Mouse (Mus musculus) testis, adult 2 months (tissue): ENCODE measurements at regions not wholly inside any gene's neighbourhood (a gene's known extent, or its start where the extent isn't known, plus 50 kb on each side); places are given as distances from the start of the nearest gene placed in this dataset.

Experiments
- H3K27ac ChIP-seq: fragments of 200-500 bp; 2 replicates; pipeline ENCODE4 v1.5.1; 2012; ENCODE audit warnings: low read depth, low read length; ENCODE audit not compliant: control insufficient read depth, insufficient read depth
- H3K27me3 ChIP-seq: fragments of 200-500 bp; 2 replicates; pipeline ENCODE4 v1.6.1; 2012; ENCODE audit warnings: mild to moderate bottlenecking, low read length, moderate library complexity; ENCODE audit not compliant: control insufficient read depth, insufficient read depth
- H3K36me3 ChIP-seq: fragments of 200-500 bp; 2 replicates; pipeline ENCODE4 v1.6.1; 2012; ENCODE audit warnings: mild to moderate bottlenecking, low read length; ENCODE audit not compliant: control insufficient read depth, insufficient read depth
- H3K4me1 ChIP-seq: fragments of 200-500 bp; 2 replicates; pipeline ENCODE4 v1.6.1; 2012; ENCODE audit warnings: low read length; ENCODE audit not compliant: control insufficient read depth, insufficient read depth
- H3K4me3 ChIP-seq: fragments of 200-500 bp; 2 replicates; pipeline ENCODE4 v1.5.1; 2012; ENCODE audit warnings: low read depth, mild to moderate bottlenecking, low read length, moderate library complexity, mixed read lengths; ENCODE audit not compliant: control insufficient read depth
- CTCF ChIP-seq: fragments of 200-500 bp; IDR thresholded peaks from 2 replicates; pipeline ENCODE4 v1.5.1; 2012; ENCODE audit warnings: low read depth, mild to moderate bottlenecking, inconsistent platforms, low read length, moderate library complexity; ENCODE audit not compliant: control insufficient read depth, insufficient read depth, insufficient replicate concordance
- POLR2A ChIP-seq: fragments of 200-500 bp; IDR thresholded peaks from 2 replicates; pipeline ENCODE4 v1.6.1; 2012; ENCODE audit warnings: low read depth, mild to moderate bottlenecking, inconsistent platforms, low read length, moderate library complexity; ENCODE audit not compliant: control insufficient read depth

- no peak overlapping the region for H3K4me3 ChIP-seq
- H3K27me3 ChIP-seq: no peaks in the 10 kb centered on the region
- no peak overlapping the region for H3K27ac ChIP-seq
- H3K4me1 ChIP-seq: no peaks in the 10 kb centered on the region
- H3K36me3 ChIP-seq: no peaks in the 10 kb centered on the region
- TF ChIP-seq CTCF: no peak
- TF ChIP-seq POLR2A: no peak
Measured at GRCm38 (mm10) chr10:72353515-72353914, 301.1 kb upstream of the Zwint start.

- Histone ChIP-seq H3K4me1 (no peaks in the 10 kb centered on the region), H3K27ac (no peak overlapping the region), H3K36me3 (no peaks in the 10 kb centered on the region), H3K4me3 (no peak overlapping the region), H3K27me3 (no peaks in the 10 kb centered on the region)
- no peak for TF ChIP-seq POLR2A
Measured at GRCm38 (mm10) chr10:72383351-72383750, 271.3 kb upstream of the Zwint start.

- TF ChIP-seq POLR2A: no peak
- TF ChIP-seq CTCF: no peak
- H3K4me1 ChIP-seq: no peaks in the 10 kb centered on the region
Measured at GRCm38 (mm10) chr10:72384826-72385225, 269.8 kb upstream of the Zwint start.

GRCm38 (mm10) chr10:72391397-72391796 lies 263.2 kb upstream of the Zwint start:
- no peaks in the 10 kb centered on the region for H3K27me3 ChIP-seq

More at GRCm38 (mm10) chr10:72384826-72385225, 269.8 kb upstream of the Zwint start:
- Histone ChIP-seq H3K27ac (no peak overlapping the region), H3K27me3 (no peaks in the 10 kb centered on the region), H3K36me3 (no peaks in the 10 kb centered on the region), H3K4me3 (no peak overlapping the region)

GRCm38 (mm10) chr10:72393279-72394041 lies 261.2 kb upstream of the Zwint start:
- Histone ChIP-seq H3K36me3 (no peaks in the 10 kb centered on the region), H3K27me3 (no peaks in the 10 kb centered on the region), H3K4me3 (no peak overlapping the region), H3K4me1 (no peaks in the 10 kb centered on the region), H3K27ac (no peak overlapping the region)
- TF ChIP-seq CTCF: no peak
- no peak for TF ChIP-seq POLR2A

More at GRCm38 (mm10) chr10:72391397-72391796, 263.2 kb upstream of the Zwint start:
- TF ChIP-seq CTCF (no peak), POLR2A (no peak)
- Histone ChIP-seq H3K4me1 (no peaks in the 10 kb centered on the region), H3K27ac (no peak overlapping the region), H3K4me3 (no peak overlapping the region), H3K36me3 (no peaks in the 10 kb centered on the region)

- no peaks in the 10 kb centered on the region for H3K4me1 ChIP-seq
- no peaks in the 10 kb centered on the region for H3K27me3 ChIP-seq
- H3K4me3 ChIP-seq: no peak overlapping the region
- no peak for TF ChIP-seq POLR2A
- no peak for TF ChIP-seq CTCF
- H3K36me3 ChIP-seq: no peaks in the 10 kb centered on the region
- H3K27ac ChIP-seq: no peak overlapping the region
Measured at GRCm38 (mm10) chr10:72394367-72394766, 260.3 kb upstream of the Zwint start.

- Histone ChIP-seq H3K4me1 (no peaks in the 10 kb centered on the region), H3K36me3 (no peaks in the 10 kb centered on the region), H3K27ac (no peak overlapping the region), H3K27me3 (no peaks in the 10 kb centered on the region), H3K4me3 (no peak overlapping the region)
- no peak for TF ChIP-seq POLR2A
- no peak for TF ChIP-seq CTCF
Measured at GRCm38 (mm10) chr10:72403290-72403689, 251.4 kb upstream of the Zwint start.

- TF ChIP-seq POLR2A (no peak), CTCF (no peak)
- Histone ChIP-seq H3K27me3 (no peaks in the 10 kb centered on the region), H3K4me3 (no peak overlapping the region), H3K36me3 (no peaks in the 10 kb centered on the region), H3K27ac (no peak overlapping the region), H3K4me1 (no peaks in the 10 kb centered on the region)
Measured at GRCm38 (mm10) chr10:72410305-72410704, 244.3 kb upstream of the Zwint start.
